Mouse (Mus musculus) leukemia stem cell, adult 10-12 weeks (primary cell): Measurements from ENCODE around the gene Porcn. TPM values are rescaled to one million over a fixed set of nuclear protein-coding genes. Genes with fewer than 3 reads are reported as not detected.

ENCODE experiments used
- polyA plus RNA-seq: library from polyadenylated mRNA; stranded (reverse); fragments of >175 nt; gene quantifications from 2 replicates; pipeline ENCODE4 v1.2.3, GENCODE M21; 2012; ENCODE audit warnings: low replicate concordance

Porcn gene
- 4.1 and 4.4 TPM in 2 replicates for polyA plus RNA-seq

DNA sequence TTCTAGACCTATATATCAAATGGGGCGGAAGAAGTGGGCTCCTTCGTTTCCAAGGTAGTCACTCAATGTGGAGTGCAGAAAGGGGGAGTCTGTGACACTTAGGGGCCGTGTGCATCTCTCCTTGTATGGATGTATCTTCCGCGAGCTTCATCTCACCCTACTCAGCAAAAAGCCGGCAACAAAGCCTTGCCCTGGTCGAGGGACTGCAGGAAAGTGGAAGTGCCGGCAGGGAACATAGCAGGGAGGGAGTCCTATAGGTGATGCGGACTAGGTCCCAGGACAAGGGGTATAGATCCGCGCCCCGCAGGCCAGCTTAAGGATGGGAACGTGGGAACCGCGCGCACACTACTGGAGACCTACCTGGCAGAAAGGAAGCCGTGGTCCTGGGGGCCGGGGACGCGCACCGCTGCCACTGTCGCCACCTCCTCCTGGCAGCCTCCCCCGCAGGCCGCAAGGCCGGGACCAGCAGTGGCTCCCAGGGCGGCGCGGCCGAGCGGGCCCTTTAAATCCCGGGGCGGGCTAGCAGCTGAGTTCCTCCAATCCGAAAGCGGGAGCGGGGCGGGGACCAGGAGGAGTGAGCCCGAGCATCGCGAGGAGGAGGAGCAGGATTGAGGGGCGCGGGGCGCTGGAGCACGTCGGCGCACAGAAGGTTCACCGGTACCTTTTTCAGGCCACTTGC is at the start of gene Porcn:
TSS of gene Porcn (minus strand) at position 511 of the 679 bp plus-strand sequence.

DNA sequence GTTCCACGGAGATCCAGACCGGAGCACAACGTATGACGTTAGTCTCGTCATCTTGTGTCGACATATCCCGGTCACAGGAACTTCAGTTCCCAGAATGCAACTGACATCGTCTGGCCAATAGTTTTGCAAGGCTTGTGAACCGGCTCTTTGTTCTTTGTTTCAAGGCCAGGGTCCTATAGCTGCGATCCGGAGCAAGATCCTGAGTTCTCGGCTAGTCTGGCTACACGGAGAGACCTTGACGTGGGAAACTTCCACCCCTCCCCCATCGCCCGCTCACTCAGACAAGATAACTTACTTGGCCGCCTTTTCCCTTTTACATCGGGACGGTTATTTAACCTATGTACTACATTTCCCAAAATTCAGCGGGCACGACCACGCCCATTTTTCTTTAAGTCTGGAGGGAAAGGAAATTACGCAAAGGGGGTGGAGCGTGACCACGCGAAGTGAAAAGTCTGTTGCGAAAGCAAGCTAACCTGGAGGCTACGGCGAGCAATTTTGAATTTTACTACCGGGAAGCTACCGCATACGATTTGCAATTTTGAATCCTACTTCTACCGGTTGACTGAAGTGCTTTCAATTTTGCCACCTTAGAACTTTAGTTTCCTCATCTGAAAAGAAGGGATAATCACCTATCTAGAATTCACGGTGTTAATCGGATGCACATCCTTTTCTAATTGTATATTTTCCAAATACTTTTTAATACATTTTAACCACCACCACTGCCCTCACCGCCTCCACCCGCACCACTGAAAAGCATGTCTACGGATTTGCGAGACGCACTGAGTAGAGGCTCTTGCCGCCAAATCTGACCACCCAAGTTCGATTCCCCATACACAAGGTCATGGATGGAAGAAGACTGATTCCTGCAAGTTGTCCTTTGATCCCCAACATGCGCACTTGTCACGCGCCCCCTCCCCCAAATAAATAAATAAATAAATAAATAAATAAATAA is 46.3 kb upstream of the Porcn start, which contains the start of gene Ftsj1:
TSS of gene Ftsj1 (minus strand) at position 73 of the 952 bp plus-strand sequence.

DNA sequence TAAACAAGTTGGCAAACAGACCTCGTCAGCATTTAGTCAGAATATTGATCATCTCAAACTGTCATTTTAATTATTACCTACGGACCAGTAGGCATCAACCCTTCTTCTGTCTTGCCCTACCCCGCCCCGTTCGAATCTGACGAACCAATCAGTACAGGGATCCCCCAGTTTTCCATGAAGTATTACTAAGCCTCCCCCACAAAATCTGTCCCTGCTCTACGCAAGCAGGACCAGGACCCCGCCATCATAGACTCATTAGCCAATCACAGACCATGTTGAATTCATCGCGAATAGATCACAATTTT is 13.0 kb downstream of the Porcn start, which contains the start of gene Ebp:
TSS of gene Ebp (minus strand) at position 94 of the 305 bp plus-strand sequence.

DNA sequence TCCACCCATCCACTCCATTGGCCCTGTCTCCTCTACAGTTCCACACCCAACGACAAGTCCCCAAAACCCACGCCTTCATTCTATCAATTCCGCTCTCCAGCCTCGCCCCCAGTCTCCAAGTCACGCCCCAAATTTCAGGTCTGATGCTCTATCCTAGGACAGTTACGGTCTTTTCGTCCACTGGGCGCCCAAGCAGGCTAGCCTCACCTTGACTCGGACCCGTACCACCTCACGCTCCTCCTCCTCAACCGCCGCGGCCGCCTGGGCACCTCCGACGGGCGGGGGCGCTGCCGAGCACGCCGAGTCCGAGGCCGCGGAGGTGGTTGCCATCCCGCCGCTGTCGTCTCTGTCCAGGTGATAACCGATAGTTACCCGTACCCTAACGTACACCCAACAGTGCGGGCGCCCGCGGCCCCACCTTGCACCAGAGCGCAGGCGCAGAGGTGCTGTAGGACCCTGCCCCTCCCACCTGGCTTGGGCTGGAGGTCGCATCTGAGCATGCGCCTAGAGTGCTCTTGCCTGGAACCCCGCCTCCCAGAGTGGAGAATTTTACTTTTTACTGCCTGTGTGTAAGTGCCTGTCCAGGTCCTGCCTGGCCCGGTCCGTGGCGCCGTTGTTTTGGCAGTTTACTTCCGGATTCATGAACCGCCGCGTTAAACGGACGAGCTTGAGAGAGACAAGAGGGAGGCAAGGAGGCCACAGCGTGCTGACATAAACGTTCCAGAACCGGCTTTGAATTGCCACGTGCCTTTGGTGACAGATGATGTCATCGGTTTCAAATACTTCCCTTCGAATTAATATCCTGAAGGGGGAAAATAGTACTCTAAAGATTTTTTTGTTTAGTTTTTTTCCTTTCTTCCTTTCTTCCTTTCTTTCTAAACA is 30.6 kb downstream of the Porcn start, which contains the start of gene Tbc1d25:
TSS of gene Tbc1d25 (minus strand) at position 678 of the 882 bp plus-strand sequence.

DNA sequence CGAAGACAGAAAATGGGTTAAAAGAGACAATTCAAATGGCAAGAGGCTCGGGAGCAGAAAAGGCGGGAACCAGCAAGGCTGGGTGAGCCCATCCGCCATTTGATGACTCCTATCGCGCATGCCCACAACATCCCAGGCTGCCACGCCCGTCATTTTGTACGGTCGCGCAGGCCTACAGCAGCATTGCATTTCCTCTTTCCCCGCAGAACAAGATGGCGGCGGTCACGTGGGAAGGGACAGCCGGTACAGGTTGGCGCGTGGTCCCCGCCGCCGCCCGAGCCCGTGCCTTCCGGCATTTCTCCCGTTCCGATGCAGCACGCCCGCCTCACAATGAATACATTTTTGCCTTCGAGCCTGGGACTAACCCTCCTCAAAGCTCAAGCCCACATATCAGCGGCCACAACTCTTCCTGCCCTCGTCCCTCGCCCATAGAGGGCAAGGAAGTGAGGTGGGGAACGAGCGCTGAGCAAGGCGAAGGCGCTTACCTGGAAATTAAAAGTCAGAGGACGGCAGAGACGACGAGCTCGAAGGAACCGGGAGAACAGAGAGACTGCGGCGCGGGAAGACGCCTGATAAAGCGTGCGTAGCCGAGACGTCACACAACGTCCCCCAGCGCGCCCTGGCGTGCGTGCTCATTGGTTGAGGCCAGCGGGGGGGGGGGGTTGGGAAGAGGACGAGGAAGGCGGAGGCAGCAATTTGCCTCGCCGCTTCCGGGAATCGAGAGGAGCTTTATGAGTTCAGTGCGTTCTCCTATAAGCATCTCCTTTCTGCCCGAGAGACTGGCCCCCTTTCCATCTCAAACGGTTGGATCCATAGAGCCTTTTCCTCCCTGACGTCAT is 61.0 kb downstream of the Porcn start, which contains the start of gene Rbm3:
TSS of gene Rbm3 (minus strand) at position 728 of the 839 bp plus-strand sequence.

Other genes with a start within 250 kb of the Porcn start
- 77.8 and 320 TPM in 2 replicates for gene Gata1, start 228.5 kb downstream of the Porcn start, polyA plus RNA-seq
- gene Glod5, start 188.0 kb downstream of the Porcn start, polyA plus RNA-seq, result not detected in 2 replicates
- gene Suv39h1, start 131.8 kb downstream of the Porcn start, polyA plus RNA-seq, result 4.4 and 12.7 TPM in 2 replicates
- 122 and 255 TPM in 2 replicates for gene Was, start 116.0 kb downstream of the Porcn start, polyA plus RNA-seq
- gene Wdr13, start 73.6 kb downstream of the Porcn start, polyA plus RNA-seq, result 15.5 and 28.1 TPM in 2 replicates
- gene Rbm3, start 60.6 kb downstream of the Porcn start, polyA plus RNA-seq, result 19.3 and 54.0 TPM in 2 replicates
- gene Tbc1d25, start 30.3 kb downstream of the Porcn start, polyA plus RNA-seq, result 2.0 and 9.7 TPM in 2 replicates
- 1.8 and 4.0 TPM in 2 replicates for gene Ebp, start 13.0 kb downstream of the Porcn start, polyA plus RNA-seq
- gene Ftsj1, start 45.9 kb upstream of the Porcn start, polyA plus RNA-seq, result 28.1 and 60.5 TPM in 2 replicates
- 12.2 and 298 TPM in 2 replicates for gene Slc38a5, start 64.6 kb upstream of the Porcn start, polyA plus RNA-seq
- not detected in 2 replicates for gene Ssxb10, start 120.9 kb upstream of the Porcn start, polyA plus RNA-seq
- not detected in 2 replicates for gene Ssxb9, start 160.5 kb upstream of the Porcn start, polyA plus RNA-seq
- gene Ssxb1, start 206.8 kb upstream of the Porcn start, polyA plus RNA-seq, result not detected in 2 replicates